Mouse (Mus musculus) neural tube, embryonic 12.5 days (tissue): ENCODE data around the gene Capn11. TPM values are rescaled to one million over a fixed set of nuclear protein-coding genes. Genes with fewer than 3 reads are reported as not detected.

ENCODE experiments used
- ATAC-seq: fragments of 200-750 bp; cut with Nextera tagmentation; 2 replicates; pipeline ENCODE4 v1.8.0; 2017; ENCODE audit warnings: low read depth, mild to moderate bottlenecking, moderate TSS enrichment, moderate library complexity; ENCODE audit not compliant: low FRiP score
- H3K27ac ChIP-seq: fragments of 300-500 bp; sonication (generic); 2 replicates; pipeline ENCODE4 v1.5.1; 2016
- H3K27me3 ChIP-seq: fragments of 300-500 bp; sonication (generic); replicated peaks from 2 replicates; pipeline ENCODE4 v1.6.1; 2016; ENCODE audit warnings: mild to moderate bottlenecking
- H3K36me3 ChIP-seq: fragments of 300-500 bp; sonication (generic); 2 replicates; pipeline ENCODE4 v1.6.1; 2016; ENCODE audit warnings: mild to moderate bottlenecking
- H3K4me1 ChIP-seq: fragments of 300-500 bp; sonication (generic); 2 replicates; pipeline ENCODE4 v1.6.1; 2016
- H3K4me2 ChIP-seq: fragments of 300-500 bp; sonication (generic); replicated peaks from 2 replicates; pipeline ENCODE4 v1.6.1; 2016; ENCODE audit warnings: mild to moderate bottlenecking
- H3K4me3 ChIP-seq: fragments of 300-500 bp; sonication (generic); 2 replicates; pipeline ENCODE4 v1.5.1; 2016
- H3K9ac ChIP-seq: fragments of 300-500 bp; sonication (generic); 2 replicates; pipeline ENCODE4 v1.6.1; 2016; ENCODE audit warnings: mild to moderate bottlenecking
- H3K9me3 ChIP-seq: fragments of 300-500 bp; sonication (generic); 2 replicates; pipeline ENCODE4 v1.6.1; 2016; ENCODE audit warnings: mild to moderate bottlenecking
- WGBS: fragments of 180-500 bp; shearing (Covaris S2); methylation state at CpG from one replicate; pipeline ENCODE4 v1.1.7; 2016; 5-methylcytosine and 5-hydroxymethylcytosine counted together
- polyA plus RNA-seq: library from polyadenylated mRNA; unstranded; fragments of >200 nt; fragmentation: Nextera tagmentation; extraction: Ambion mirVana; gene quantifications from 2 replicates; pipeline ENCODE4 v1.2.1, GENCODE M21; 2016

Capn11 gene
- polyA plus RNA-seq, 1 experiment from 2014 or later: 1.1 TPM

GRCm38 (mm10) chr17:45693812-45694565 is 34.9 kb upstream of the Capn11 start:
- no peaks in the 10 kb centered on the region for H3K4me1 ChIP-seq
- no peak overlapping the region for H3K9ac ChIP-seq
- no peak for ATAC-seq
- H3K27ac ChIP-seq: no peak overlapping the region
- H3K4me2 ChIP-seq: no peak overlapping the region
- H3K9me3 ChIP-seq: no peaks in the 10 kb centered on the region
- no peak overlapping the region for H3K4me3 ChIP-seq
- no peaks in the 10 kb centered on the region for H3K27me3 ChIP-seq
- 88% methylated on average over 18 of the region's 18 CpGs for WGBS
- peaks cover 16% of the 10 kb centered on the region; the same call in 1 of the 2 replicates for H3K36me3 ChIP-seq

GRCm38 (mm10) chr17:45692159-45692558 is 33.0 kb upstream of the Capn11 start:
- 80% methylated on average over 5 of the region's 5 CpGs for WGBS
- Histone ChIP-seq H3K9ac (no peak overlapping the region), H3K4me3 (no peak overlapping the region), H3K27ac (no peak overlapping the region), H3K4me2 (no peak overlapping the region), H3K4me1 (peaks cover 8% of the 10 kb centered on the region), H3K9me3 (no peaks in the 10 kb centered on the region), H3K27me3 (no peaks in the 10 kb centered on the region), H3K36me3 (peaks cover 5% of the 10 kb centered on the region; the same call in 1 of the 2 replicates)
- ATAC-seq: no peak

- Histone ChIP-seq H3K4me2 (no peak overlapping the region), H3K9ac (no peak overlapping the region), H3K27me3 (no peaks in the 10 kb centered on the region), H3K4me3 (no peak overlapping the region), H3K36me3 (no peaks in the 10 kb centered on the region), H3K27ac (no peak overlapping the region), H3K4me1 (peaks cover 15% of the 10 kb centered on the region), H3K9me3 (no peaks in the 10 kb centered on the region)
- 89% methylated on average over 4 of the region's 4 CpGs for WGBS
- ATAC-seq: no peak
These were observed 30.9 kb upstream of the Capn11 start for GRCm38 (mm10) chr17:45690044-45690443.

GRCm38 (mm10) chr17:45689120-45689519 is 30.0 kb upstream of the Capn11 start:
- WGBS: 93% methylated on average over 9 of the region's 9 CpGs

GRCm38 (mm10) chr17:45686716-45687115 is 27.6 kb upstream of the Capn11 start, which contains the start of gene Tmem63b:
Tmem63b (minus strand) TSS chr17:45686905.
- Histone ChIP-seq H3K4me2 (peak within 1 kb of the TSS; percentile 75), H3K27ac (peak within 1 kb of the TSS; percentile 65; the same call in 1 of the 2 replicates), H3K9me3 (no peaks in the 10 kb centered on the region), H3K27me3 (no peaks in the 10 kb centered on the region), H3K9ac (peak within 1 kb of the TSS; percentile 83), H3K4me3 (peak within 1 kb of the TSS; percentile 80), H3K36me3 (no peaks in the 10 kb centered on the region), H3K4me1 (peaks cover 24% of the 10 kb centered on the region)
- WGBS: 9% methylated on average over 12 of the region's 12 CpGs
- peak; percentile 8; the same call in 1 of the 2 replicates for ATAC-seq

More at GRCm38 (mm10) chr17:45689120-45689519, 30.0 kb upstream of the Capn11 start:
- Histone ChIP-seq H3K9ac (no peak overlapping the region), H3K4me3 (no peak overlapping the region), H3K27me3 (no peaks in the 10 kb centered on the region), H3K4me2 (no peak overlapping the region), H3K36me3 (no peaks in the 10 kb centered on the region), H3K4me1 (peaks cover 23% of the 10 kb centered on the region), H3K27ac (no peak overlapping the region), H3K9me3 (no peaks in the 10 kb centered on the region)
- no peak for ATAC-seq

GRCm38 (mm10) chr17:45686093-45686619 is 27.0 kb upstream of the Capn11 start, which contains the start of gene Mrpl14:
Mrpl14 (plus strand) TSS chr17:45686322.
- Histone ChIP-seq H3K4me3 (peak within 1 kb of the TSS; percentile 80), H3K9me3 (no peaks in the 10 kb centered on the region), H3K36me3 (no peaks in the 10 kb centered on the region), H3K9ac (peak within 1 kb of the TSS; percentile 83), H3K27me3 (no peaks in the 10 kb centered on the region), H3K4me1 (peaks cover 25% of the 10 kb centered on the region), H3K4me2 (peak within 1 kb of the TSS; percentile 75), H3K27ac (peak within 1 kb of the TSS; percentile 65; the same call in 1 of the 2 replicates)
- WGBS: under 1% methylated on average over 37 of the region's 50 CpGs
- ATAC-seq: peak; percentile 88

- no peaks in the 10 kb centered on the region for H3K27me3 ChIP-seq
These were observed 26.3 kb upstream of the Capn11 start for GRCm38 (mm10) chr17:45685171-45686092.

GRCm38 (mm10) chr17:45684667-45685131 is 25.6 kb upstream of the Capn11 start:
- H3K27ac ChIP-seq: peak overlapping the region; percentile 65; the same call in 1 of the 2 replicates
- ATAC-seq: peak; percentile 23; the same call in 1 of the 2 replicates
- WGBS: 32% methylated on average over 14 of the region's 14 CpGs
- no peaks in the 10 kb centered on the region for H3K9me3 ChIP-seq
- peak overlapping the region; percentile 75 for H3K4me2 ChIP-seq
- H3K27me3 ChIP-seq: no peaks in the 10 kb centered on the region
- peak overlapping the region; percentile 83 for H3K9ac ChIP-seq
- peak overlapping the region; percentile 80 for H3K4me3 ChIP-seq
- H3K36me3 ChIP-seq: no peaks in the 10 kb centered on the region
- peaks cover 33% of the 10 kb centered on the region for H3K4me1 ChIP-seq

More at GRCm38 (mm10) chr17:45685171-45686092, 26.3 kb upstream of the Capn11 start:
- H3K4me1 ChIP-seq: peaks cover 32% of the 10 kb centered on the region
- ATAC-seq: peak; percentile 67
- under 1% methylated on average over 58 of the region's 58 CpGs for WGBS
- H3K9ac ChIP-seq: peak overlapping the region; percentile 83
- peak overlapping the region; percentile 75 for H3K4me2 ChIP-seq
- no peaks in the 10 kb centered on the region for H3K36me3 ChIP-seq
- H3K4me3 ChIP-seq: peak overlapping the region; percentile 80
- H3K9me3 ChIP-seq: no peaks in the 10 kb centered on the region
- H3K27ac ChIP-seq: peak overlapping the region; percentile 65; the same call in 1 of the 2 replicates

GRCm38 (mm10) chr17:45682843-45683242 is 23.7 kb upstream of the Capn11 start:
- ATAC-seq: no peak
- H3K27me3 ChIP-seq: no peaks in the 10 kb centered on the region
- peaks cover 32% of the 10 kb centered on the region for H3K4me1 ChIP-seq
- peaks cover 13% of the 10 kb centered on the region for H3K36me3 ChIP-seq
- WGBS: 94% methylated on average over 4 of the region's 4 CpGs
- H3K9ac ChIP-seq: no peak overlapping the region
- no peak overlapping the region for H3K27ac ChIP-seq
- H3K4me2 ChIP-seq: no peak overlapping the region
- no peaks in the 10 kb centered on the region for H3K9me3 ChIP-seq
- no peak overlapping the region for H3K4me3 ChIP-seq

GRCm38 (mm10) chr17:45681588-45681987 is 22.5 kb upstream of the Capn11 start:
- ATAC-seq: no peak
- H3K27me3 ChIP-seq: no peaks in the 10 kb centered on the region
- H3K9me3 ChIP-seq: no peaks in the 10 kb centered on the region
- no peak overlapping the region for H3K4me3 ChIP-seq
- no peak overlapping the region for H3K9ac ChIP-seq
- 98% methylated on average over 1 of the region's 1 CpGs for WGBS
- H3K4me1 ChIP-seq: peaks cover 19% of the 10 kb centered on the region
- peaks cover 23% of the 10 kb centered on the region for H3K36me3 ChIP-seq
- no peak overlapping the region for H3K4me2 ChIP-seq
- no peak overlapping the region for H3K27ac ChIP-seq

- Histone ChIP-seq H3K9me3 (no peaks in the 10 kb centered on the region), H3K4me2 (peak overlapping the region; percentile 45), H3K9ac (peak overlapping the region; percentile 41), H3K4me1 (peaks cover 18% of the 10 kb centered on the region), H3K27me3 (no peaks in the 10 kb centered on the region), H3K36me3 (peaks cover 33% of the 10 kb centered on the region), H3K4me3 (no peak overlapping the region), H3K27ac (peak overlapping the region; percentile 65; the same call in 1 of the 2 replicates)
- 51% methylated on average over 8 of the region's 8 CpGs for WGBS
- peak; percentile 64 for ATAC-seq
These were observed 21.4 kb upstream of the Capn11 start for GRCm38 (mm10) chr17:45680391-45680980.
